Mouse (Mus musculus) heart, postnatal 0 days (tissue): ENCODE data around the gene Cdh24.

ENCODE experiments used
- CTCF ChIP-seq: IDR thresholded peaks from 2 replicates; pipeline ENCODE4 v1.5.1; 2016; ENCODE audit warnings: antibody characterized with exemption, control low read depth, low read depth
- EP300 ChIP-seq: IDR thresholded peaks from 2 replicates; pipeline ENCODE4 v1.6.1; 2016; ENCODE audit warnings: antibody characterized with exemption, low read depth

DNA sequence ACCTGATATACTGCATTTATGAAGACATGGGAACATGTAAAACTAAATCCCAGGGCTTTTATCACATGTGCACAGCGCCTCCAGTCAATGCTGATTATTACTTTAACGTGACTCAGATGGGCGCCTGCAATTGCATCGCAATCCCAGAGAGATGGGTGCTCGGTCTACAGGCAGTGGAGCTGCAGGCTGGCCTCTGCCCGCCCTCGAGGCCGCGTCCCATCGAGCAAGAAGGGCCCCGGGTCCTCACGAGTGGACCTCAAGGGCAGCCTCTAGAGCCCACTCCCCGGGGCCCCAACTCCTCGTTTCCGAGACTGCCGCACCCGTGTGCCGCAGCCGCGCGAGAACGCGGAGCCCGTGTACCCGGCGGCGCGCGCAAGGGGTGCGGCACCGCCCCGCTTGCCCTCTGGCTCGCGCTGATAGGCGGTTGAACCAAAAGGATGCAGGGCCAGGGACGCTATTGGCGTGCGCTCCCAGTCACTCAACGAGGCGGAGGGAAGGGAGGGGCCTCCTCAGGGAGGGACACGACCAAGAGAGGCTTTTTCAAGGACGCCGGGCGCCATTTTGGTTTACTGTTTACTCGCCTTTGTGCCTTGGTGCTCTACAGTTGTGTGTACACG, 38.0 kb downstream of the Cdh24 start:
- TF ChIP-seq CTCF (no peak), EP300 (no peak)
